Mouse (Mus musculus): ENCODE measurements around the gene Wdr59. TPM values are rescaled to one million over a fixed set of nuclear protein-coding genes. Genes with fewer than 3 reads are reported as not detected.

Wdr59 gene
- polyA plus RNA-seq, 1 experiment from 2014 or later = 8.0 TPM

- 80% methylated on average over 4 of the region's 4 CpGs for WGBS
- Histone ChIP-seq H3K4me1 (replicated peaks) (no peaks in the 10 kb centered on the region), H3K36me3 (peaks cover 8% of the 10 kb centered on the region; the same call in 1 of the 2 replicates), H3K4me2 (no peak overlapping the region), H3K4me3 (replicated peaks) (no peak overlapping the region), H3K9me3 (no peaks in the 10 kb centered on the region), H3K27ac (no peak overlapping the region), H3K27me3 (no peaks in the 10 kb centered on the region), H3K9ac (replicated peaks) (no peak overlapping the region)
- ATAC-seq (ENCODE audit: insufficient number of reproducible peaks, insufficient read depth, low FRiP score, low TSS enrichment, low read depth) = no peak
Observed at GRCm38 (mm10) chr8:111444245-111444644, 77.6 kb downstream of the Wdr59 start.

- no peak for ATAC-seq (ENCODE audit: insufficient number of reproducible peaks, insufficient read depth, low FRiP score, low TSS enrichment, low read depth)
- H3K36me3 ChIP-seq = no peaks in the 10 kb centered on the region
- no peaks in the 10 kb centered on the region for H3K4me1 ChIP-seq (replicated peaks)
- no peak overlapping the region for H3K27ac ChIP-seq
- no peaks in the 10 kb centered on the region for H3K9me3 ChIP-seq
- H3K9ac ChIP-seq (replicated peaks) = no peak overlapping the region
- no peak overlapping the region for H3K4me2 ChIP-seq
- no peak overlapping the region for H3K4me3 ChIP-seq (replicated peaks)
- WGBS = 16% methylated on average over 9 of the region's 9 CpGs
- H3K27me3 ChIP-seq = no peaks in the 10 kb centered on the region
Observed at GRCm38 (mm10) chr8:111439189-111439588, 82.7 kb downstream of the Wdr59 start.

GRCm38 (mm10) chr8:111435071-111435828, 86.6 kb downstream of the Wdr59 start:
- ATAC-seq (ENCODE audit: insufficient number of reproducible peaks, insufficient read depth, low FRiP score, low TSS enrichment, low read depth) = no peak

GRCm38 (mm10) chr8:111424646-111425045, 97.2 kb downstream of the Wdr59 start:
- Histone ChIP-seq H3K4me3 (replicated peaks) (no peak overlapping the region), H3K4me1 (replicated peaks) (no peaks in the 10 kb centered on the region), H3K4me2 (no peak overlapping the region), H3K9me3 (no peaks in the 10 kb centered on the region), H3K27ac (no peak overlapping the region), H3K36me3 (no peaks in the 10 kb centered on the region), H3K27me3 (0 out of 2 replicates have a peak, but pooled peaks cover 2% of the 10 kb centered on the region), H3K9ac (replicated peaks) (no peak overlapping the region)
- ATAC-seq (ENCODE audit: insufficient number of reproducible peaks, insufficient read depth, low FRiP score, low TSS enrichment, low read depth) = no peak
- 91% methylated on average over 9 of the region's 9 CpGs for WGBS

More at GRCm38 (mm10) chr8:111435071-111435828, 86.6 kb downstream of the Wdr59 start:
- no peak overlapping the region for H3K4me2 ChIP-seq
- no peaks in the 10 kb centered on the region for H3K9me3 ChIP-seq
- H3K27me3 ChIP-seq = no peaks in the 10 kb centered on the region
- H3K27ac ChIP-seq = no peak overlapping the region
- whole genome bisulfite sequencing = 44% methylated on average over 11 of the region's 11 CpGs
- no peak overlapping the region for H3K9ac ChIP-seq (replicated peaks)
- no peaks in the 10 kb centered on the region for H3K36me3 ChIP-seq
- no peak overlapping the region for H3K4me3 ChIP-seq (replicated peaks)
- H3K4me1 ChIP-seq (replicated peaks) = no peaks in the 10 kb centered on the region

- ATAC-seq (ENCODE audit: insufficient number of reproducible peaks, insufficient read depth, low FRiP score, low TSS enrichment, low read depth) = no peak
Observed at GRCm38 (mm10) chr8:111424181-111424580, 97.7 kb downstream of the Wdr59 start.

GRCm38 (mm10) chr8:111422614-111423013, 99.3 kb downstream of the Wdr59 start:
- H3K9ac ChIP-seq (replicated peaks) = no peak overlapping the region
- no peak overlapping the region for H3K4me3 ChIP-seq (replicated peaks)
- no peak overlapping the region for H3K27ac ChIP-seq
- no peak for ATAC-seq (ENCODE audit: insufficient number of reproducible peaks, insufficient read depth, low FRiP score, low TSS enrichment, low read depth)
- no peaks in the 10 kb centered on the region for H3K36me3 ChIP-seq
- no peaks in the 10 kb centered on the region for H3K9me3 ChIP-seq
- WGBS = 84% methylated on average over 2 of the region's 2 CpGs
- no peak overlapping the region for H3K4me2 ChIP-seq
- H3K27me3 ChIP-seq = 0 out of 2 replicates have a peak, but pooled peaks cover 2% of the 10 kb centered on the region
- H3K4me1 ChIP-seq (replicated peaks) = no peaks in the 10 kb centered on the region

More at GRCm38 (mm10) chr8:111424181-111424580, 97.7 kb downstream of the Wdr59 start:
- Histone ChIP-seq H3K4me2 (no peak overlapping the region), H3K27ac (no peak overlapping the region), H3K9me3 (no peaks in the 10 kb centered on the region), H3K4me3 (replicated peaks) (no peak overlapping the region), H3K9ac (replicated peaks) (no peak overlapping the region), H3K4me1 (replicated peaks) (no peaks in the 10 kb centered on the region), H3K27me3 (0 out of 2 replicates have a peak, but pooled peaks cover 2% of the 10 kb centered on the region), H3K36me3 (no peaks in the 10 kb centered on the region)
- 81% methylated on average over 11 of the region's 11 CpGs for WGBS

GRCm38 (mm10) chr8:111419171-111419570, 102.7 kb downstream of the Wdr59 start:
- Histone ChIP-seq H3K4me2 (no peak overlapping the region), H3K36me3 (no peaks in the 10 kb centered on the region), H3K27me3 (no peaks in the 10 kb centered on the region), H3K4me1 (replicated peaks) (no peaks in the 10 kb centered on the region), H3K9me3 (no peaks in the 10 kb centered on the region), H3K4me3 (replicated peaks) (no peak overlapping the region), H3K9ac (replicated peaks) (no peak overlapping the region), H3K27ac (no peak overlapping the region)
- ATAC-seq (ENCODE audit: insufficient number of reproducible peaks, insufficient read depth, low FRiP score, low TSS enrichment, low read depth) = no peak
- 78% methylated on average over 3 of the region's 3 CpGs for WGBS

GRCm38 (mm10) chr8:111418601-111419000, 103.3 kb downstream of the Wdr59 start:
- Histone ChIP-seq H3K27ac (no peak overlapping the region), H3K4me2 (no peak overlapping the region), H3K27me3 (no peaks in the 10 kb centered on the region), H3K4me1 (replicated peaks) (no peaks in the 10 kb centered on the region), H3K9ac (replicated peaks) (no peak overlapping the region), H3K9me3 (no peaks in the 10 kb centered on the region), H3K4me3 (replicated peaks) (no peak overlapping the region), H3K36me3 (no peaks in the 10 kb centered on the region)
- 0 out of 2 replicates have a peak, but pooled peaks have one; percentile 26 for ATAC-seq (ENCODE audit: insufficient number of reproducible peaks, insufficient read depth, low FRiP score, low TSS enrichment, low read depth)
- 35% methylated on average over 9 of the region's 9 CpGs for WGBS

- no peak overlapping the region for H3K9ac ChIP-seq (replicated peaks)
- no peak overlapping the region for H3K4me2 ChIP-seq
- WGBS = 84% methylated on average over 10 of the region's 10 CpGs
- H3K9me3 ChIP-seq = no peaks in the 10 kb centered on the region
- H3K4me3 ChIP-seq (replicated peaks) = no peak overlapping the region
- no peaks in the 10 kb centered on the region for H3K4me1 ChIP-seq (replicated peaks)
- no peak for ATAC-seq (ENCODE audit: insufficient number of reproducible peaks, insufficient read depth, low FRiP score, low TSS enrichment, low read depth)
- no peaks in the 10 kb centered on the region for H3K36me3 ChIP-seq
- H3K27me3 ChIP-seq = no peaks in the 10 kb centered on the region
- no peak overlapping the region for H3K27ac ChIP-seq
Observed at GRCm38 (mm10) chr8:111417222-111417621, 104.7 kb downstream of the Wdr59 start.

GRCm38 (mm10) chr8:111403391-111403790, 118.5 kb downstream of the Wdr59 start:
- 46% methylated on average over 4 of the region's 4 CpGs for WGBS
- no peak overlapping the region for H3K9ac ChIP-seq (replicated peaks)
- no peaks in the 10 kb centered on the region for H3K27me3 ChIP-seq
- no peaks in the 10 kb centered on the region for H3K9me3 ChIP-seq
- H3K4me1 ChIP-seq (replicated peaks) = no peaks in the 10 kb centered on the region
- H3K27ac ChIP-seq = no peak overlapping the region
- no peaks in the 10 kb centered on the region for H3K36me3 ChIP-seq
- H3K4me3 ChIP-seq (replicated peaks) = no peak overlapping the region
- ATAC-seq (ENCODE audit: insufficient number of reproducible peaks, insufficient read depth, low FRiP score, low TSS enrichment, low read depth) = no peak
- no peak overlapping the region for H3K4me2 ChIP-seq
